Mouse (Mus musculus) erythroblast, embryonic 14.5 days (primary cell): ENCODE measurements around the gene Anapc1. TPM values are rescaled to one million over a fixed set of nuclear protein-coding genes. Genes with fewer than 3 reads are reported as not detected.
"Not testable (repeated sequence)": the region's sequence is repeated elsewhere in the genome, so short reads cannot be mapped to it uniquely, and the experiment has no call there.

ENCODE experiments used
- H3K27me3 ChIP-seq: 2 replicates; pipeline ENCODE4 v1.6.1; 2012; ENCODE audit warnings: inconsistent platforms; ENCODE audit not compliant: control insufficient read depth
- H3K36me3 ChIP-seq: 2 replicates; pipeline ENCODE4 v1.6.1; 2012; ENCODE audit warnings: mild to moderate bottlenecking, inconsistent platforms; ENCODE audit not compliant: control insufficient read depth
- H3K4me1 ChIP-seq: 2 replicates; pipeline ENCODE4 v1.6.1; 2012; ENCODE audit warnings: inconsistent platforms; ENCODE audit not compliant: control insufficient read depth
- H3K4me3 ChIP-seq: replicated peaks from 2 replicates; pipeline ENCODE3; 2012; ENCODE audit warnings: moderate library complexity, mild to moderate bottlenecking, inconsistent platforms
- H3K9me3 ChIP-seq: 2 replicates; pipeline ENCODE4 v1.6.1; 2012; ENCODE audit warnings: low read length, inconsistent platforms, mixed read lengths; ENCODE audit not compliant: control insufficient read depth
- GATA1 ChIP-seq: IDR thresholded peaks from 2 replicates; pipeline ENCODE4 v1.6.1; 2012; ENCODE audit warnings: low read length, inconsistent platforms, mixed read lengths
- TAL1 ChIP-seq: IDR thresholded peaks from 3 replicates; pipeline ENCODE4 v1.6.1; 2012; ENCODE audit warnings: low read length, inconsistent platforms, mixed read lengths
- polyA plus RNA-seq: library from polyadenylated mRNA; stranded (reverse); fragments of >175 nt; gene quantifications from 2 replicates; pipeline ENCODE4 v1.2.3, GENCODE M21; 2012

Anapc1 gene
- polyA plus RNA-seq, 1 experiment: 2.8 TPM

DNA sequence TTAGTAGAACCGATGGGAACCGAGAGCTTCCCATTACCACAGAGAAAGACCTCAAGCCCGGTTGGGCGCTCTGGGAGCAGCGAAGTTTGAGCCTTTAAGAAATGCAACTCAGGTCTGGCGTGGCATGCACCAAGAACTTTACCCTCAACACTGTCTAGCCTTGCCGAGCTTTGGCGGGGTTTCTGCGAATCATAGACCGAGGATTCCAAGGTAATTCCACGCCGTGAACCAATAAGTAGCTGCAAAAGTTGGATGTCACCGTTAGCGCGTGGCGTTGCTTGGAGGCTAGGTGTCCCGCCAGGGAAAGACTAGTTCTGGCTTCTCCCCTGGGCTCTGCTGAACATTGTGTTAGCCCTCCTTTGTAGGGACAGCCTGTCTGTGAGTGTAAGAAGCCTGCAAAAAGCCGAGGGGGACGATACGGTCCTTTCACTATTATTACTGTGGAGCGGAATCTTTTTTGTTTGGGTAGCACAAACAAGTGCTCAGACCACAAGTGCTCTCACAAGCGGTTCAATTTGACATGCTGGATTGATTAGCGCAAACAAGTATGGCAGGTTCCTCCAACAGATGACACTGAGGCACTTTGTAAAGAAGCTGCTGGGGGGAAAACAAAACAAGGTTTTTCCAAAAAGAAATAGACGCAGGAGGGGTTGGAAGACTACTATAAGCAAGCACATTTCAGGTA lies 12.2 kb upstream of the Anapc1 start:
- Histone ChIP-seq H3K9me3 (no peaks in the 10 kb centered on the region), H3K27me3 (peaks cover 52% of the 10 kb centered on the region), H3K36me3 (no peaks in the 10 kb centered on the region), H3K4me1 (no peaks in the 10 kb centered on the region), H3K4me3 (peak overlapping the region; percentile 52)
- TF ChIP-seq GATA1: no peak
- no peak for TF ChIP-seq TAL1

DNA sequence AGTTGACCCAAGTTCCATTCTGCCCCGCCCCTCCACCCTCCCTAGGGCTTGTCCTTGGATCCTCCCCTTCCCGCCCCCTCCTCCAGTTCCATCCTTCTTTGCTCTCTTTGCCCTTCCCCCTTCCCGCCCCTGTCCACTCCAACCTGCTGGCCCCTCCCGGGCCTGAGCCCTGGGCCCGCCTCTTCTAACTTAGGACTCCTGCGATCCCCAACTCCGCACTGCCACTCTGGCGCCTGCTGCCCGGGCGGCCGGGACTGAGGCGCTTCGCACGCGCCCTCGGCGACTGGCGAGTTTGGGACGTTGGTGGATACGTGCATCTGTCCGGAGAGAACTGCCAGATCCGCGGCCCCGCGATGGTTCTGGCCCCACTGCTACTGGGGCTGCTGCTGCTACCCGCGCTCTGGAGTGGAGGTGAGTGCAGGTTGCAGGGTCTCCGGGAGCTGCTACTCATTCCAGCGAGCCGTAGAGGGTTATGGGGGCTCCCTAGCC lies 11.5 kb upstream of the Anapc1 start, which contains the start of gene Mertk:
Gene Mertk (plus strand): TSS at position 264 of the 489 bp plus-strand sequence.
- Histone ChIP-seq H3K27me3 (peaks cover 52% of the 10 kb centered on the region), H3K4me3 (peak within 1 kb of the TSS; percentile 52)
- TF ChIP-seq TAL1: no peak
- no peak for TF ChIP-seq GATA1

DNA sequence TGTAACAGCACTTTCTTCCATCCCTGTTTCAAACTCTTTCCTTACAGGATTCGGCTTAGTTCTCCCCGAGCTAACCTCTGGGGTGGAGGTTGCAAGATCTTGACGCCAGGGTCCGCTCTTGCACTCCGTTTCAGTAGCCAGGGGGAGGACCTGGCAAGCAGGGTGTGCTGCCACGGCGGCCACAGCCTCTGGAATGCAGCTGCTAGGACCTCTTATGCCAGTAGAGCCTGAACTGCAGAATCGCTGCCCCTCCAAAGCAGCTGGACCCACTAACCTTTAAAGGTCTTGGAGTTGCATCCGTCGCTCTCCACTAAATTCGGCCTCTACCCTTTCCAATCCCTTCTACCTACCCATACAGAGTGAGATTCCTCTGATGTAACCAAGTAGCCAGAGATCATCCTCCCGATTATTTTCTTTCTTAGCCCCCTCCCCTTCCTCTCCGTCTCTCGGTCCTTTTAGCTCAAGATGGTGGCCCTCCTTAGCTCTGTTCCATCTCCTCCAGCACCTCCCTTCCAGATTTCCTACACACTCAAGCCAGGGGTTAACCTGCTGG lies 11.0 kb upstream of the Anapc1 start:
- Histone ChIP-seq H3K4me1 (no peaks in the 10 kb centered on the region), H3K4me3 (peak overlapping the region; percentile 30), H3K36me3 (no peaks in the 10 kb centered on the region), H3K27me3 (peaks cover 52% of the 10 kb centered on the region), H3K9me3 (no peaks in the 10 kb centered on the region)
- no peak for TF ChIP-seq TAL1
- TF ChIP-seq GATA1: no peak

More for the DNA sequence above, 11.5 kb upstream of the Anapc1 start, which contains the start of gene Mertk:
- no peaks in the 10 kb centered on the region for H3K9me3 ChIP-seq
- H3K36me3 ChIP-seq: no peaks in the 10 kb centered on the region
- no peaks in the 10 kb centered on the region for H3K4me1 ChIP-seq

DNA sequence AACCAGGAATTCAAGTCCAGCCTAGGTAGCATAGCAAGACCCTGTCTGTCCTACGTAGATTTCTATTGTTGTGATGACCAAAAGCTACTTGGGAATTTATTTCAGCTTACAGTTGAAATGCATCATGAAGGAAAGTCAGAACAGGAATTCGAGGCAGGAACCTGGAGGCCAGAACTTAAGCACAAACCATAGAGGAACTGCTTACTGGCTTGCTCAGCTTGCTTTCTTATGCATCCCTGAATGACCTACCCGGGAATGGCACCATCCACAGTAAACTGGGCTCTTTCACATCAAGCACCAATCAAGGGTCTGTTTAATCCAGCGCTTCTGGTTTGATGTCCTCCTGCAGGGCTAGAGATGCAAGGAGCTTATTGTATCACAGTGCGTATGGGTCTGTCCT lies 10.4 kb upstream of the Anapc1 start:
- no peaks in the 10 kb centered on the region for H3K9me3 ChIP-seq
- TF ChIP-seq GATA1 (no peak), TAL1 (no peak)
- no peaks in the 10 kb centered on the region for H3K4me1 ChIP-seq
- peaks cover 52% of the 10 kb centered on the region for H3K27me3 ChIP-seq
- H3K36me3 ChIP-seq: no peaks in the 10 kb centered on the region
- no peak overlapping the region for H3K4me3 ChIP-seq

DNA sequence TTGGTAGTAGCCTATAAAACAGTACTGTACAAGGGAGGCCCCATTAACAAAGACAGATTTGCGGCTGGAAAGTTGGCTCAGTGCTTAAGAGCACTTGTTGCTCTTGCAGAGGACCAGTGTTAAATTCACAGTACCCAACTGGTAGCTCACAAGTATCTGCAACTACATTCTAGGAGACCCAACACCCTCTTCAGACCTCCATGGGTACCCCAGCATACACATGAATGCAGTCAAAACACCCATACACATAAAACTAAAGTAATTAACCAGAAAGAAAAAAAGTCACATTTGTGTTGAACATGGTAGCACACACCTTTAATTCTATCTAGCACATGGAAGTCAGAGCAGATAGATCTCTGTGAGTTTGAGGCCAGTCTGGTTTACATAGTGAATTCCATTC lies 9.9 kb upstream of the Anapc1 start:
- H3K4me3 ChIP-seq: no peak overlapping the region
- no peaks in the 10 kb centered on the region for H3K36me3 ChIP-seq
- H3K9me3 ChIP-seq: no peaks in the 10 kb centered on the region
- H3K27me3 ChIP-seq: peaks cover 52% of the 10 kb centered on the region
- TF ChIP-seq GATA1 (no peak), TAL1 (no peak)
- H3K4me1 ChIP-seq: no peaks in the 10 kb centered on the region

DNA sequence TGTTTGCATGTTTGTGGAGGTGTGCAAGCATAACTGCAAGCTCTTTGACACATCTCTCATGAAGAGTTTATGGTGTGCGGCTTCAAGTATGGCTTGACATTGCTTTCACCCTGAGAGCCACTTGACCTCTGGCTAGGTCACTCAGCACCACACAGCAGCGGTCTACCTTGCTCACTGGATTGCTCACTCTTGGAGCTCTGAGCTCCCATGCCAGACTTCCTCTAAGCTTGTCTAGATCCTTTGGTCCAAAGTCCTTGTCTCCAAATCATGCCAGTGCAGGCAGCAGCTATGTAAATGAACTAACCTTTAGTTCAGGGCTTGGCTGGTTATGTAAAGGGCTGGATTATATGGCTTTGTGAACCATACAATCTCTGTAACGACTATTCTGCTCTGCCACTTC lies 9.2 kb upstream of the Anapc1 start:
- H3K4me1 ChIP-seq: no peaks in the 10 kb centered on the region
- H3K27me3 ChIP-seq: peaks cover 48% of the 10 kb centered on the region
- H3K4me3 ChIP-seq: no peak overlapping the region
- no peaks in the 10 kb centered on the region for H3K9me3 ChIP-seq
- TF ChIP-seq TAL1: no peak
- no peak for TF ChIP-seq GATA1
- H3K36me3 ChIP-seq: no peaks in the 10 kb centered on the region

DNA sequence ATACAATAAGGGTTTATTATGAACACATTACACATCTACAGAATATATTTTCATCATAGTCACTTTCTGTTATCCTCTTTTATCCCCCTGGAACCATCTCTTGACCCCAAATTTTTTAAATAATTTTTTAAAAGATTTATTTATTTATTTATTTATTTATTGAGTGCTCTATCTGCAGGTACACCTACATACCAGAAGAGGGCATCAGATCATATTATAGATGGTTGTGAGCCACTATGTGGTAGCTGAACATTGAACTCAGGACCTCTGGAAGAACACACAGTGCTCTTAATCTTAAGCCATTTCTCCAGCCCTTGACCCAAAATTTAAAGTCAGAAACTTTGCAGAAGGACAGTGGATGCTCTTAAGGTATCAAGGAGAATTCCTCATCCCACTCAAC lies 7.4 kb upstream of the Anapc1 start:
- Histone ChIP-seq H3K27me3 (peaks cover 34% of the 10 kb centered on the region), H3K4me3 (no peak overlapping the region), H3K36me3 (no peaks in the 10 kb centered on the region), H3K4me1 (no peaks in the 10 kb centered on the region), H3K9me3 (no peaks in the 10 kb centered on the region)
- no peak for TF ChIP-seq GATA1
- no peak for TF ChIP-seq TAL1

DNA sequence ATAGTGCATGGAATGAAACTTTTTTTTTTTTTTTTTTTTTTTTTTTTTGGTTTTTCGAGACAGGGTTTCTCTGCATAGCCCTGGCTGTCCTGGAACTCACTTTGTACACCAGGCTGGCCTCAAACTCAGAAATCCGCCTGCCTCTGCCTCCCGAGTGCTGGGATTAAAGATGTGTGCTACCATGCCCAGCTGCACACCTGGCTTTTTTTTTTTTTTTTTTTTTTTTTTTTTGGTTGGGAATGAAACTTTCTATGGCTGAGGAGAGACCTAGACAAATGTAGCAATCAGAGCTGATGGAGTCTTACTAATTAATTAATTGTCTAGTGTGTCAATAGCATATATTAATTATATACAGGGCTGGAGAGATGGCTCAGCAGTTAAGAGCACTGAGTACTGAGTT lies 6.6 kb upstream of the Anapc1 start:
- H3K4me3 ChIP-seq, H3K9me3 ChIP-seq, H3K36me3 ChIP-seq, H3K4me1 ChIP-seq: not testable (repeated sequence)
- peaks cover 27% of the 10 kb centered on the region for H3K27me3 ChIP-seq

DNA sequence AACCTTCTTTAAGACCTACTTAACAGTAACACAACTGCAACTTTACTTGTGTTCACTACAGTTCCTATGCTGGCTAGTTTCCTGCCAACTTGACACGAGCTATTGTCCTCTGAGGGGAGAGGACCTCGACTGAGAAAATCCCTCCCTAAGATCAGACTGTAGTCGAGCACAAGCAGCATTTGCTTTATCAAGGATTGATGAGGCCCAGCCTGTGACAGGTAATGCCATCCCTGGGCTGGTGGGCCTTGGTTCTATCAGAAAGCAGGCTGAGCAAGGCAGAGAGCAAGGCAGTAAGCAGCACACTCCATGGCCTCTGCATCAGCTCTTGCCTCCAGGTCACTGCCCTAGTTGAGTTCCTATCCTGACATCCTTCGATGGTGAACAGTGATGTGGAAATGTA lies 6.0 kb upstream of the Anapc1 start:
- Histone ChIP-seq H3K27me3 (peaks cover 21% of the 10 kb centered on the region), H3K9me3 (no peaks in the 10 kb centered on the region), H3K4me3 (no peak overlapping the region), H3K36me3 (no peaks in the 10 kb centered on the region), H3K4me1 (peaks cover under 1% of the 10 kb centered on the region; the same call in 1 of the 2 replicates)
- TF ChIP-seq TAL1 (no peak), GATA1 (no peak)

DNA sequence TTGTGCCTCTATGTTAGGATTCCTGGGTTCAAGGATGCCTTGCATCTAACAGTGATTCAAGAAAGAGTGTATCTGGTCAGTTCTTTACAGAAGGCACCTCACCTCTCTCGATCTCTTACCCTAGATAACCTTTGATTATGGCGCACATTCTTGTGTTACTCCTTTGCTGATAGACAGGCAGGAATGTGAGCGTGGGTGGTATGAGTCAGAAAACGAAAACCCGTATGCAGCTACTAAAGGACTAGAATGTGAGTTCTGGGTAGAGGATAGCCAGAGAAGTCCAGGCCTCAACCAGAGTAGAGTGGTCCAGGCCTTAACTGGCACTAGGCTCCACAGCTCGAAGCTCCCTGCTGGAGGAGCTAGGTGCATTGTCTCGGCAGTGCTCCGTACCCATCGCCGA lies 5.6 kb upstream of the Anapc1 start:
- Histone ChIP-seq H3K4me3 (no peak overlapping the region), H3K27me3 (peaks cover 16% of the 10 kb centered on the region), H3K4me1 (peaks cover 5% of the 10 kb centered on the region), H3K36me3 (no peaks in the 10 kb centered on the region), H3K9me3 (no peaks in the 10 kb centered on the region)
- TF ChIP-seq TAL1: no peak
- TF ChIP-seq GATA1: no peak
